Mouse (Mus musculus) bone marrow, adult 2 months (tissue): ENCODE measurements at regions not wholly inside any gene's neighbourhood (a gene's known extent, or its start where the extent isn't known, plus 50 kb on each side); places are given as distances from the start of the nearest gene placed in this dataset.

Experiments
- CTCF ChIP-seq: fragments of 200-500 bp; IDR thresholded peaks from 2 replicates; pipeline ENCODE4 v1.5.1; 2011; ENCODE audit warnings: low read length, control low read depth; ENCODE audit not compliant: control insufficient read depth, insufficient read depth
- POLR2A ChIP-seq: fragments of 200-500 bp; IDR thresholded peaks from 2 replicates; pipeline ENCODE4 v1.6.1; 2011; ENCODE audit warnings: low read depth, mild to moderate bottlenecking, control low read depth, low read length, borderline replicate concordance; ENCODE audit not compliant: control insufficient read depth

DNA sequence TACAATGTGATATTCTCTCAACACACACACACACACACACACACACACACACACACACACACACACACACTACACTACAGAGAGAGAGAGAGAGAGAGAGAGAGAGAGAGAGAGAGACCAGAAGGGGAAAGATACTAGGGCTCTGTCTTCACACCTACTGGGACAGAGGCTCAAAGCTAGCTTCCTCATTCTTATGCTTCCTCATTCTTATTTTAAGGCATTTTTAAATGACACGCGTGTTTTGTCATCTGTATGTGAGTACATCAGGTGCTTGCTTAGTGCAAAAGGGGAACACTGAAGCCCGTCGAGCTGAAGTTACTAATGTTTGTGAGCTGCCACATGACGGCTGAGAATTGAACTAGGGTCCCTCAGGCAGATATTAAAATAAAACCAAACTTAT, 769.5 kb downstream of the Adgrl2 start:
- TF ChIP-seq POLR2A (no peak), CTCF (no peak)
